Mouse (Mus musculus): Measurements from ENCODE around the gene Hist2h3c2. TPM values are rescaled to one million over a fixed set of nuclear protein-coding genes. Genes with fewer than 3 reads are reported as not detected.

Gene Hist2h3c2
- total and polyA plus RNA-seq, 2 experiments from 2014 or later, result 0.84 to 90.8 TPM

GRCm38 (mm10) chr3:96196437-96197128 lies 42.3 kb downstream of the Hist2h3c2 start:
- H3K36me3 ChIP-seq (ENCODE audit: insufficient read depth), result peaks cover 26% of the 10 kb centered on the region
- ATAC-seq, result no peak

DNA sequence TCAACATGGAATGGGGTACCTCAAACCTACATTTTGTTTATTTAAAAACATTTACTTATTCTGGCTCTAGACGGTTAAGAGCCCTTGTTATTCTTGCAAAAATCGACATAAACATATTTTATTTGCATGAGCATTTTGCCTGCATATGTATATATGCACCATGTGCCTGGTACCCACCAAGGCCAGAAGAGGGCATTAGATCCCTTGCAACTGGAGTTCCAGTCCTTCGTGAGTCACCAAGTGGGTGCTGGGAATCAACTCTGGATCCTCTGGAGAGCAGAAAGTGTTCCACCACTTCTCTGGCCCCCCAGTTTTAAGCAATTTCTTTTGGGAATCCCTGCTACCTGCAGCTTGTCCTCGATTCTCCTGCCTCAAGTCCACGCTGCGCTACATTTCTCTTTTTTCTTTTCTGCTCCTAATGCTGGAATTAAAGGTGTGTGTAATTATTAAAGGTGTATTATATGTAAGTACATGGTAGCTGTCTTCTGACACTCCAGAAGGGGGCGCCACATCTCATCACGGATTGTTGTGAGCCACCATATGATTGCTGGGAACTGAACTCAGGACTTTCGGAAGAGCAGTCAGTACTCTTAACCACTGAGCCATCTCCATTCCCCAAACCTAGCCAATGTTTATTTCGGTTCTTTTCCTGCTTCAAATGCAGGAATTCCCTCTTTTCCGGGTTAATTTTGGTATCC lies 43.2 kb downstream of the Hist2h3c2 start:
- no peak overlapping the region for H3K4me2 ChIP-seq (ENCODE audit: low read depth)
- WGBS, result 94% methylated on average over 11 of the region's 11 CpGs
- H3K9me3 ChIP-seq (ENCODE audit: low read length), result no peaks in the 10 kb centered on the region
- no peak for ATAC-seq
- peak; percentile 53 for TF ChIP-seq CTCF (IDR thresholded peaks at IDR 0.05; ENCODE audit: low read depth)
- H3K27me3 ChIP-seq (ENCODE audit: insufficient read depth, low read length), result no peaks in the 10 kb centered on the region
- H3K27ac ChIP-seq (ENCODE audit: low read depth, low read length), result no peak overlapping the region
- peaks cover 4% of the 10 kb centered on the region for H3K4me1 ChIP-seq (ENCODE audit: insufficient read depth)
- H3K9ac ChIP-seq, result no peak overlapping the region
- no peak overlapping the region for H3K4me3 ChIP-seq (ENCODE audit: low read depth, low read length)
- H3K36me3 ChIP-seq (ENCODE audit: insufficient read depth), result peaks cover 34% of the 10 kb centered on the region
- no peak for DNase-seq

More at GRCm38 (mm10) chr3:96196437-96197128, 42.3 kb downstream of the Hist2h3c2 start:
- 19% methylated on average over 27 of the region's 27 CpGs for WGBS
- no peak for TF ChIP-seq CTCF (IDR thresholded peaks at IDR 0.05; ENCODE audit: low read depth)
- peak overlapping the region; percentile 97 for H3K27ac ChIP-seq (ENCODE audit: low read depth, low read length)
- no peaks in the 10 kb centered on the region for H3K9me3 ChIP-seq (ENCODE audit: low read length)
- peak overlapping the region; percentile 84 for H3K9ac ChIP-seq
- DNase-seq, result peak; percentile 30
- H3K4me2 ChIP-seq (ENCODE audit: low read depth), result peak overlapping the region; percentile 91
- H3K27me3 ChIP-seq (ENCODE audit: insufficient read depth, low read length), result no peaks in the 10 kb centered on the region
- peak overlapping the region; percentile 56 for H3K4me3 ChIP-seq (ENCODE audit: low read depth, low read length)
- peaks cover 4% of the 10 kb centered on the region for H3K4me1 ChIP-seq (ENCODE audit: insufficient read depth)

DNA sequence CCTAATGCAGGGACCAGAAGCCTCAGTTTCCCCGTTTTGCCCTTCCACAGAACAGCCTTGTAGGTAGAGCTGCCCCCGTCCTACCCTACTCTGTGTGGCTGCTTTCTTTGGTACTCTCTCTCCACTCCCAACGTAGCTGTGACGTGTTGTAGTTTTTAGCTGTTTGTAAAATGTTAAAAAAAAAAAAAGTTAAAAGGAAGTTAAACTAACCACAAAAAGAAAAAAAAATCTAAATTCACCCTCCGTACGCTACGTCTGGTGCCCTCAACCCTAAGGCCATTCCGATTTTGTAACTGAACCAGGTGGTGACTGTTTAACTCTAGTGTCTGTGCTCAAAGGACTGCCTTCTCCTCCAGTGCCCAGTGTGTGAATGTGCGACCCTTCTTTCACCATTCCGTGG lies 44.0 kb downstream of the Hist2h3c2 start:
- no peak for TF ChIP-seq CTCF (IDR thresholded peaks at IDR 0.05; ENCODE audit: low read depth)
- Histone ChIP-seq H3K9me3 (ENCODE audit: low read length) (no peaks in the 10 kb centered on the region), H3K4me1 (ENCODE audit: insufficient read depth) (peaks cover 4% of the 10 kb centered on the region), H3K27me3 (ENCODE audit: insufficient read depth, low read length) (no peaks in the 10 kb centered on the region), H3K4me2 (ENCODE audit: low read depth) (no peak overlapping the region), H3K4me3 (ENCODE audit: low read depth, low read length) (no peak overlapping the region), H3K27ac (ENCODE audit: low read depth, low read length) (no peak overlapping the region), H3K9ac (no peak overlapping the region), H3K36me3 (ENCODE audit: insufficient read depth) (peaks cover 42% of the 10 kb centered on the region)
- WGBS, result 93% methylated on average over 10 of the region's 10 CpGs
- DNase-seq (no peak), ATAC-seq (no peak)

- DNase-seq, result no peak
- ATAC-seq, result no peak
- no peak overlapping the region for H3K4me2 ChIP-seq (ENCODE audit: low read depth)
- H3K36me3 ChIP-seq (ENCODE audit: insufficient read depth), result peaks cover 60% of the 10 kb centered on the region
- WGBS, result 76% methylated on average over 12 of the region's 12 CpGs
- TF ChIP-seq CTCF (IDR thresholded peaks at IDR 0.05; ENCODE audit: low read depth), result no peak
- no peak overlapping the region for H3K4me3 ChIP-seq (ENCODE audit: low read depth, low read length)
- no peak overlapping the region for H3K9ac ChIP-seq
- H3K27ac ChIP-seq (ENCODE audit: low read depth, low read length), result no peak overlapping the region
- H3K27me3 ChIP-seq (ENCODE audit: insufficient read depth, low read length), result no peaks in the 10 kb centered on the region
- peaks cover 4% of the 10 kb centered on the region for H3K4me1 ChIP-seq (ENCODE audit: insufficient read depth)
- no peaks in the 10 kb centered on the region for H3K9me3 ChIP-seq (ENCODE audit: low read length)
Measured at GRCm38 (mm10) chr3:96192977-96193376, 46.0 kb downstream of the Hist2h3c2 start.

Small RNAs within 50 kb of the gene (microRNA-seq; reads per million reads assigned to microRNA genes)
- 0 reads per million in 2 experiments for gene Gm44492
- gene Gm47311, result 0 reads per million in 2 experiments
- 0 reads per million in 2 experiments for gene Gm47313

Other genes starting within 250 kb of the Hist2h3c2 start
- gene Plekho1, start 243.1 kb downstream of the Hist2h3c2 start, total RNA-seq (2014; rRNA removed), result 93.5 and 135 TPM in 2 replicates
- gene Plekho1, start 243.1 kb downstream of the Hist2h3c2 start, polyA plus RNA-seq (2015; fragmentation: Nextera tagmentation; extraction: Ambion mirVana), result 51.8 and 60.1 TPM in 2 replicates
- gene Vps45, start 180.7 kb downstream of the Hist2h3c2 start, total RNA-seq (2014; rRNA removed), result 59.5 and 60.5 TPM in 2 replicates
- 65.1 and 68.3 TPM in 2 replicates for gene Vps45, start 180.7 kb downstream of the Hist2h3c2 start, polyA plus RNA-seq (2015; fragmentation: Nextera tagmentation; extraction: Ambion mirVana)
- 6.2 and 13.5 TPM in 2 replicates for gene Otud7b, start 134.6 kb downstream of the Hist2h3c2 start, total RNA-seq (2014; rRNA removed)
- 5.7 and 8.8 TPM in 2 replicates for gene Otud7b, start 134.6 kb downstream of the Hist2h3c2 start, polyA plus RNA-seq (2015; fragmentation: Nextera tagmentation; extraction: Ambion mirVana)
- 9.5 and 14.6 TPM in 2 replicates for gene Mtmr11, start 77.1 kb downstream of the Hist2h3c2 start, total RNA-seq (2014; rRNA removed)
- 7.8 and 8.4 TPM in 2 replicates for gene Mtmr11, start 77.1 kb downstream of the Hist2h3c2 start, polyA plus RNA-seq (2015; fragmentation: Nextera tagmentation; extraction: Ambion mirVana)
- gene Sf3b4, start 66.8 kb downstream of the Hist2h3c2 start, total RNA-seq (2014; rRNA removed), result 41.9 and 66.5 TPM in 2 replicates
- 169 and 172 TPM in 2 replicates for gene Sf3b4, start 66.8 kb downstream of the Hist2h3c2 start, polyA plus RNA-seq (2015; fragmentation: Nextera tagmentation; extraction: Ambion mirVana)
- 82.6 and 112 TPM in 2 replicates for gene Sv2a, start 58.0 kb downstream of the Hist2h3c2 start, total RNA-seq (2014; rRNA removed)
- gene Sv2a, start 58.0 kb downstream of the Hist2h3c2 start, polyA plus RNA-seq (2015; fragmentation: Nextera tagmentation; extraction: Ambion mirVana), result 106 and 124 TPM in 2 replicates
- 31.4 and 40.2 TPM in 2 replicates for gene Bola1, start 19.4 kb downstream of the Hist2h3c2 start, total RNA-seq (2014; rRNA removed)
- gene Bola1, start 19.4 kb downstream of the Hist2h3c2 start, polyA plus RNA-seq (2015; fragmentation: Nextera tagmentation; extraction: Ambion mirVana), result 67.7 and 75.8 TPM in 2 replicates
- gene Hist2h2ab, start 19.3 kb downstream of the Hist2h3c2 start, total RNA-seq (2014; rRNA removed), result 166 and 395 TPM in 2 replicates
- 1.2 TPM in 1 of 2 replicates, not detected in the other for gene Hist2h2ab, start 19.3 kb downstream of the Hist2h3c2 start, polyA plus RNA-seq (2015; fragmentation: Nextera tagmentation; extraction: Ambion mirVana)
- gene Hist2h2ac, start 18.2 kb downstream of the Hist2h3c2 start, total RNA-seq (2014; rRNA removed), result 471 and 484 TPM in 2 replicates
- 1.9 and 2.2 TPM in 2 replicates for gene Hist2h2ac, start 18.2 kb downstream of the Hist2h3c2 start, polyA plus RNA-seq (2015; fragmentation: Nextera tagmentation; extraction: Ambion mirVana)
- 9.0 and 12.2 TPM in 2 replicates for gene Hist2h2be, start 18.0 kb downstream of the Hist2h3c2 start, total RNA-seq (2014; rRNA removed)
- gene Hist2h2be, start 18.0 kb downstream of the Hist2h3c2 start, polyA plus RNA-seq (2015; fragmentation: Nextera tagmentation; extraction: Ambion mirVana), result 3.6 and 3.9 TPM in 2 replicates
- gene Hist2h2aa2, start 1.1 kb upstream of the Hist2h3c2 start, total RNA-seq (2014; rRNA removed), result 858 and 1,027 TPM in 2 replicates
- 32.7 and 59.8 TPM in 2 replicates for gene Hist2h2aa2, start 1.1 kb upstream of the Hist2h3c2 start, polyA plus RNA-seq (2015; fragmentation: Nextera tagmentation; extraction: Ambion mirVana)
- gene Hist2h2aa1, start 6.4 kb upstream of the Hist2h3c2 start, total RNA-seq (2014; rRNA removed), result 906 and 1,412 TPM in 2 replicates
- gene Hist2h2aa1, start 6.4 kb upstream of the Hist2h3c2 start, polyA plus RNA-seq (2015; fragmentation: Nextera tagmentation; extraction: Ambion mirVana), result 14.2 and 23.3 TPM in 2 replicates
- not detected in 2 replicates for gene Hist2h3c1, start 7.6 kb upstream of the Hist2h3c2 start, total RNA-seq (2014; rRNA removed)
- not detected in 2 replicates for gene Hist2h3c1, start 7.6 kb upstream of the Hist2h3c2 start, polyA plus RNA-seq (2015; fragmentation: Nextera tagmentation; extraction: Ambion mirVana)
- gene Hist2h4, start 24.2 kb upstream of the Hist2h3c2 start, total RNA-seq (2014; rRNA removed), result 52.8 and 60.5 TPM in 2 replicates
- 3.5 and 5.1 TPM in 2 replicates for gene Hist2h4, start 24.2 kb upstream of the Hist2h3c2 start, polyA plus RNA-seq (2015; fragmentation: Nextera tagmentation; extraction: Ambion mirVana)
- gene Hist2h3b, start 29.5 kb upstream of the Hist2h3c2 start, total RNA-seq (2014; rRNA removed), result 400 and 545 TPM in 2 replicates
- gene Hist2h3b, start 29.5 kb upstream of the Hist2h3c2 start, polyA plus RNA-seq (2015; fragmentation: Nextera tagmentation; extraction: Ambion mirVana), result 9.4 and 9.7 TPM in 2 replicates
- gene Hist2h2bb, start 30.6 kb upstream of the Hist2h3c2 start, total RNA-seq (2014; rRNA removed), result 181 and 278 TPM in 2 replicates
- 0.62 and 1.4 TPM in 2 replicates for gene Hist2h2bb, start 30.6 kb upstream of the Hist2h3c2 start, polyA plus RNA-seq (2015; fragmentation: Nextera tagmentation; extraction: Ambion mirVana)
- 1.7 and 5.7 TPM in 2 replicates for gene Fcgr1, start 54.8 kb upstream of the Hist2h3c2 start, total RNA-seq (2014; rRNA removed)
- 1.5 and 2.4 TPM in 2 replicates for gene Fcgr1, start 54.8 kb upstream of the Hist2h3c2 start, polyA plus RNA-seq (2015; fragmentation: Nextera tagmentation; extraction: Ambion mirVana)
- gene BC107364, start 213.2 kb upstream of the Hist2h3c2 start, total RNA-seq (2014; rRNA removed), result not detected in 2 replicates
- not detected in 2 replicates for gene BC107364, start 213.2 kb upstream of the Hist2h3c2 start, polyA plus RNA-seq (2015; fragmentation: Nextera tagmentation; extraction: Ambion mirVana)